Mouse (Mus musculus): ENCODE measurements around the gene B3galt1. TPM values are rescaled to one million over a fixed set of nuclear protein-coding genes. Genes with fewer than 3 reads are reported as not detected.

B3galt1 gene
- total RNA-seq, 2 experiments from 2014 or later: 104 to 113 TPM

DNA sequence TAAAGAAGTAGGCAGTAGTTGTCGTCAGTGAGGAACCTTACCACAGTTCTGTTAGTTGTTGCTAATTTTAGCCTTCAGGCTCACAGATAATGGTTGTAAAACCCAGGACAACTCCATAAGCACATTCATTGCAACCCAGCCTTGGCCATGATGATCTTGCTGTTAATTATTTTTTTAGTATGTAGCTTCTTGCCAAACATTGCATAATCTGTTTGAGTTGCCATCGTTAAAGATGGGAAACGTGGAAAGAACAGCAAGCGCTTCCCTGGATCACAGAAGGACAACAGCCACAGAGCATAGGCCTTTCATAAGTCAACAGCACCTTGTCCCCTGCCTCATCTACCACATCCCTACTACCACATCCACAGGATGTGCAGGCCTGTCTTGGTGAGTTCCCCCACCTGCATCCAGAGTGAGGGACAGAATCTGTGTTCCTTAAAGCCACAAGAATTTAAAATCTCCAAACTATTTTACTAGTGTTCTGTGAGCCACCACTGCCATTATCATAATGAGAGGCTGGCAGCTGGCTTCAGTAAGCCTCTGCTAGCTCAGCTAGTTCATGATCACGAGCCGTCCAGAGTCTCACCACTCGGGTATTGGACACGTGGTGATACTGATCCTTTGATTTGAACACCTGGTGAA lies 337.1 kb downstream of the B3galt1 start:
- intact Hi-C loops (cut with DNase I): no loop called here
- DNase-seq: no peak

DNA sequence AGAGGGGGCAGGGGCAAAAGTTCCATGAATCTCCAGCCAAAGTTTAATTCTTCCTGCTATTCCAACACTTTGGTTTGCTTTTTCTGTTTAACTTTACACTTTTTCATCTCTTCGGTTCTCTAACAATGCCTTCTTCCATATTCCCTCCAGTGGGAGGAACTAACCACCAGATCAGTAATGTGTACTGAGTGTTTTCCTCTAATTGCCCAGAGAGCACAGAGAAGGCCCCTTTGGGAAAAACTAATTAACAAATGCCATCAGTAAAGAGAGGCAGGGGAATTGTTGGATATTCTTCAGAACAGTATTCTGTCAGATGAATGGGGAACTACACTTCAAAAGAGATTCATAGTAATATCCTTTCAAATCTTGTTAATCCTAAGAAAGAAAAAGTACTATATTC lies 338.1 kb downstream of the B3galt1 start:
- DNase-seq: no peak
- intact Hi-C loops (cut with DNase I): no loop called here

DNA sequence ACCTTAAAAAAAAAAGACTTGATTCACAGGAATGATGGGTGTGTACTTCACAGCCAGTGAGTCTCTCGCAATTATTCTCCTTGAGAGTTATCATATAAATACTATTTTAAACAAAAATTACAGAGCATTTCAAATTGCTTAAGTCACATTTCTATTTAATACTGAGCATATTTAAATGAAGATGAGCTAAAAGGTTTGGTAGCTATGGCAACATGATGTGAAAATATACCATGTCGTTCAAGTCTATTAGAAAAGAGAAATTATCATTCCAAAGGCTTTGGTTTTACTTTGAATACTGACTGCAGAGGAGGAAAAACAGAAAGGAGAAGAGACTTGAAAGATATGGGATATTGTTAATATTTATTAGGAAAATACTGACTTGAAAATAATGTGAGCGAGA lies 366.3 kb downstream of the B3galt1 start:
- intact Hi-C loops (cut with DNase I): no loop called here
- DNase-seq: no peak

DNA sequence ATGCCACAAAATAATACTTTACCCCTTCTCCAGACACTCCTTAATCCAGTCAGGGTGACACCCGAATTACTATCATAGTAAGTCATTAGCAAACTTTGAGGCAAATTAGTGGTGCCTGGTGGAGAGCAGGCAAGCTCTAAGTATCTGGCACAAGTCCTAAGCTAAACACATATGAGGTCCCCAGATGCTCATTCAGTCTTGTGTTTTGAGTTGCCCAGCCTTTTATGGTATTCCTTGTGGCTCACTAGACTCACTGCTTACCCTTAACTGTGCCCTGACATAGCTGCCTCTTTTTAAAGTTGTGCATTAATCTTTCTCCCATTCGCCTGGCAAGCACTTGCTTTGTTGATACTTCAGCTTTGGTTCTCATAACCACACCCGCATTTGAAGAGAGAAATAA lies 382.7 kb downstream of the B3galt1 start:
- DNase-seq: no peak
- intact Hi-C loops (cut with DNase I): no loop called here

DNA sequence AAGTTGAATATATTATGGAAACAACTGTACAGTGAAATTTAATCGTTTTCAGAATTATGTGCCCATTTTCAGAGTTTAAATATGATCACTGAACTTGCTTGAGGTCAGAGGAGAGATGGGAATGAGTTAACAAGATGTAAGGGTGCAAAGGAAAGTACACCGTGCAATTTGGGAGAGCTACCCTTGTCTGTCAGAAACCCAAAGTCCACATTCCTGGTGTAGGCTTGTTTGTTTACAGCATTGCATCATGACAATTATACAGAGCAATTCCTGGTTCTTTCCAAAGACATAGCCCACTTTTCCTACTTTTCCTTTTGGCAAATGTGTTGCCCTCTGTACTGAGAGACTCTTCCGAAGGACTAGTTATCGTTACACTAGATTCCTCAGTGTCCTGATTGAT lies 390.5 kb downstream of the B3galt1 start:
- no peak for DNase-seq
- intact Hi-C loops (cut with DNase I): no loop called here

DNA sequence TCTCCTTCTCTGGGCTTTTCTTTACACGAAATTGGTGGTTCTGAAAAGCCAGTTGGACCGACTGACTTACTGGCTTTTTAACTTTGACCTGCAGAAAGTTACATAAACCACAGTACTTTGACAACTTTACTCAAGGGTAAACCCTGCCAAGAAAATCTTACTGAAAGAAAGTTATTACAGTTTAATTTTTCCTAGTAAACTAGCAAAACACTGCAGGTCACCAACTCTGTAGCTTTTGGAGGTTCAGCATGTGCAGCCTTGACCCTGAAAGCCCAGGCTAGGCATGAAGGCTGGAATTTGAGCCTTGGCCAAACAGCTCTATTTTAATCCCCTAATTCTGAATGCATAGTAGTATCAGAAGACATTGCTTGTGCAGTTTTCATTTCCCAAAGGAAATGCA lies 391.9 kb downstream of the B3galt1 start:
- no peak for DNase-seq
- intact Hi-C loops (cut with DNase I): no loop called here

DNA sequence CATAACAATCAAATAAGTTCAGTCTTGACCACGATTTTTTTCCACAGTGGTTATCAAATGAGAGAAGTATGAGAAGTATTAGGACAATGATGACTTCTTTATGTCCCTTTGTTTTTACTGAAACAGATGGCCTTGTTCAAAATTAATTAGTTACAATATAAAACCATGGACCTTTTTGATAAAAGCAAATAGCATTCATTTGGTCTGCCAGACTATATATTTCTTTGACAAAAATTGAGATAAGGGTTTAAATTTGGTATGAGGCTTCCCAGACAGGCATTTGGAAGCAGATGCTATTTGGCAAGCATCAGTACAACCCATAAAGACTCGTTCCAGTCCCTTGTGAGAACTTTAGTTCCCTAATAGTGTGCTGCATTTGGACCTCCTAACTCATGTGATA lies 395.0 kb downstream of the B3galt1 start:
- no peak for DNase-seq
- intact Hi-C loops (cut with DNase I): no loop called here

DNA sequence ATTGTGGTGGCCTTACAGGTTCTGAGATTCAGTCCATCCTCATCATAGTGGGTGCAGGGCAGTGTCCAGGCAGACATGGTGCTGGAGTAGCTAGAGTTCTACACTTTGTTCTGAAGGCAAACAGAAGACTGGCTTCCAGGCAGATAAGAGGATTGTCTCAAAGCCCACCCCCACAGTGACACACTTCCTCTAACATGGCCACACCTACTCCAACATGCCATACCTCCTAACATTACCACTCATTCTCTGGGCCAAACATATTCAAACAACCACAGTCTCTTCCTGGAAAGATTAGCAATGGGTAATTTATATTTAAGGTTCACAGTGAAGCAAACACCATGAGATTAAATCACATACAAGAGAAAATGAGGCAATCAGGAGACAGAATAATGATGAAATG lies 403.1 kb downstream of the B3galt1 start:
- intact Hi-C loops (cut with DNase I): no loop called here
- DNase-seq: no peak

DNA sequence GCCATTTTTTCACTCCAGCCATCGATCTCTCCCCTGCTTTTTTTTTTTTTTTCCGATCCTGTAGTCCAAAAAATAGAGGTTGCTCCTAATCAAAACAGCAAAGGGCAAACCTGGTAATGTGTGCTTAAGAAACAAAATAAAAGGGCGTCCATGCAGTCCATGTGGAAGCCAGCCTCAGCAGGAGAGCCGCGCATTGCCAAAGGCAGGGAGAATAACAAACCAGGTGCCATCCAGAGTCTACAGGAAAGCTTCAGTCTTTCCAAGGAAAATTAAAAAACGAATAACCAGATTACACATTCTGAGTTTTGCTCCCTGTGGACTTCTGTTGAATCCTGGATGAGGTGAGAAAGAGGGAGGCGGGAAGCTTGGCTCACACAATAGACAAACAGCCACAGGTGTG lies 405.4 kb downstream of the B3galt1 start:
- peak; percentile 15 for DNase-seq
- intact Hi-C loops (cut with DNase I): no loop called here

DNA sequence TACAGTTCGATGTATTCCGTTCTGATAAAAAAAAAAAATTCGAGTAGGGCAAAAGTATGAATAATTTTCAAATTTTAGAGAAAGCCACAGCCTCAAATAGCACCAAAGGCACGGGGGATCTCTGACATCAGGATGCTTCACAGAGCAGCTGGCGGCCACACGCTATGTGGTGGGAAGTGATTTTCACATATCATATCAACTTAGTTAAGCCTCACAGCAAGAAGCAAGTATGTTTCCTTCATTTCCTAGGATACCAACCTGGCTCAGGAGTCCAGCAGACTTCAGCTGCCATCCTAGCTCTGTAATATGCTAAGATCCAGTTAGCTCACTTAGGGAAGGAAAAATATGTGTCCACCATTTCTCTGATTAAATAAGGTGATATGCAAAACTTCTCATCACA lies 405.9 kb downstream of the B3galt1 start:
- peak; percentile 14 for DNase-seq
- intact Hi-C loops (cut with DNase I): no loop called here

DNA sequence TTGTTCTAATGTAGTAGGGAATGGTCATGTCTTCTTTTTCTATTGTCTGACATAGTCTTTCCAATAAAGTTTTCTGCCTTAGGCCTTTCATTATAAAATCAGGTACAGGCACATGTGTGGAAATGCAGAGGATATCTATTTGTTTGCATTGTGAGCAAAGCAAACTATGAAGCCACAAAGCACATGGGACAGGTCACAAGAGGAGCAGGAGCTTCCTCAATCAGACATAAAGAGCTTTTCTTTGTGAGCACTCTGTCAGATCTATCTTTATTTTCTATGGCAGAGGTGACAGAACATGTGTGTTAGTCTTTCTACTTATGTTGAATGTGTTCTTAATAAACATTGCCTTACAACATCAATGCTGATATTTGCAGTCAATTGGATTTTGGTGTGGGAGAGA lies 410.1 kb downstream of the B3galt1 start:
- DNase-seq: no peak
- intact Hi-C loops (cut with DNase I): no loop called here

DNA sequence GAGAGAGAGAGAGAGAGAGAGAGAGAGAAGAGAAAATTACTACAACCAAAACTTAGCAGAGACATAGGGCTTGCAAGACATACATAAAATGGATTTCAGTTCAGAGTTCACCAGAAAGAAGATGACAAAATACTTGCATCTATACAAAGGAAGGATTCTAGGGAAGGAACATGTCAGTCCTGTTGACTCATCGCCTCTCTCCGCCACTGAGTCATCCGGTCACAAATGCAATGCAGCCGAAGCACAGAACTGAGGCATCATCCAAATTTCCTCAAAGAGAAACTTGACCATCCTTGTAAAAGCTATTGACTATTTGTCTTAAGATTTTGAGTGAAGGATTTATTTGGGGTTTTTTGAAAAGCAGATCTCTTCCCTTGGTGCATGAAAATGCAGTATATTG lies 410.8 kb downstream of the B3galt1 start:
- intact Hi-C loops (cut with DNase I): no loop called here
- DNase-seq: no peak

DNA sequence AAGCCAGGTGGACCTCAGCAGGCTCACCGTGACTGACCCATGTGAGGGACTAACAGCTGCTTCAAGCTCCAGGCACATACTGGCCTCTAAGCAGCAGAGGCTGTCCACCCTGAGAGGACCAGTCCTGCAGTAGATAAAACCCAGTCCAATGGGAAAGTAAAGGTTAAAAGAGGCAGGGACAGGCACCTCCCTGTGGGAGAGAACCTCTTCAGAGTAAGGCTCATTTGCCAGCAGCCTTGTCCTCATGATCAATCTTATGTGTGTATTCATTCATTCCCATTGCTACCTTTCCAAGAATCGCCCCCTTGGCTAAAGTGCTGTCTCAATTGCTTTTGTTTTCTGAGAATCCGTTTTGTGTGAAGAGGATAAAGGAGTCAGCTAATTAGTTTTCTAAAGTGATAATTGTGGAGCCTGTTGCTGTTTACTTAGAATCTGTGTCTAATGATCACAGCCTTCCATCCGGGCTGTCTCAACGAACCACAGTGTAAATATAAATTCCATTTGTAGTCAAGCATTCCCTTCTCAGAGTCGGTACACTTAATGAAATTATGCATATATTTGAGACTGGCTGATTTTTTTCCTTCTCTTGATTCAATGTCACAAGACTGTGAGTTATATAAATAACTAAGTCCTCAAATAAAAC lies 412.1 kb downstream of the B3galt1 start:
- DNase-seq: no peak
- intact Hi-C loops (cut with DNase I): no loop called here

DNA sequence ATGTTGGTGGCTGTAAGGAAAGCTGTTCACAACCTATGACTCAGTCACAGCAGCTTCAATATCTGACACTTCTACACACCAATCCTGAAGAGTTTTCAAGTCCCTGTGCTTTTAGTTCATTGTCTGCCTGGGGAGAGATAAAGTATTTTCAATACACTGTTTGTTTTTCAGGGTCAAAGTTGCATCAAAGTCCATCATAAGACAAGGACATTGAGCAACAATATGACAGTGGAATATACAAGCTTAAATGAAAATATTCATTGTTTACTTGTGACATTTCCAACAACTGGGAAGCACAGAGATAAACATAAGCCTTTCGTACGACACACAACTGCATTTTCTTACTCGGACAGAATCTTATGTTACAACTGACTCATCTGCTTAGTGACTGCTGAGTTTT lies 417.9 kb downstream of the B3galt1 start:
- intact Hi-C loops (cut with DNase I): no loop called here

DNA sequence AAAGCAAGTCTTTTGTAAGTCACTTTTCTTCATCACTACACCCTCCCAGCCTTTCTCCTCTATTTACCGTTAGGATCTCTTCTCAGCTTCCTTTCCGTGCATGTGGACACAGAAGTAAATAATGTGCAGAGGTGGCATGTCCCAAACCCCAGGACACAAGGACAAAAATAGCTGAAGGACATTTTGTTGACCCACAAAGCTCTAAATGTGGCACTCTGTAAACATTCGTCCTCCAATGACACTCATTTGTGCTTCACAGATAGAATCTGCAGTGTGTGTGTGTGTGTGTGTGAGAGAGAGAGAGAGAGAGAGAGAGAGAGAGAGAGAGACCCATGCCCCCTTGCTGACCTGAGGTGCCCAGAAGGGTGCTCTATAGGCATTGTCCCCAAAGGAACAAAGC lies 419.5 kb downstream of the B3galt1 start:
- intact Hi-C loops (cut with DNase I): no loop called here
- no peak for DNase-seq

More for the DNA sequence above, 417.9 kb downstream of the B3galt1 start:
- DNase-seq: no peak

DNA sequence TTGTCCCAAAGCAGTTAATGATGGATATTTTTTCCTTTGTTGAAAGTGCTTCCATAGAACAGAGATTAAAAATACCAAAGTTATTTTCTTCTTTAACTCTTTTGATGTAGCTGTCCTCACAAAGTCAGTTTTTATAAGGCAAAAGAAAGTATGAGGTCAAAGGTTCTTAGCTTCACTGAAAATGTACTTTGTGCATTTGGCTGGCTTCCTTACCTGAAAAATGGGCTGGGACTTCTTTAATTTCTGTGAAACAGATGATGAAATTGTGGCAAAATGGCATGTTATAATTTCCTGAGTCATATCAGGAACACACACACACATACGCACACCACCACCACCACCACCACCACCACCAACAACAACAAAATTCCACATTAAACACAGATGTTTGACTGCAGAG lies 427.8 kb downstream of the B3galt1 start:
- DNase-seq: no peak
- intact Hi-C loops (cut with DNase I): no loop called here

DNA sequence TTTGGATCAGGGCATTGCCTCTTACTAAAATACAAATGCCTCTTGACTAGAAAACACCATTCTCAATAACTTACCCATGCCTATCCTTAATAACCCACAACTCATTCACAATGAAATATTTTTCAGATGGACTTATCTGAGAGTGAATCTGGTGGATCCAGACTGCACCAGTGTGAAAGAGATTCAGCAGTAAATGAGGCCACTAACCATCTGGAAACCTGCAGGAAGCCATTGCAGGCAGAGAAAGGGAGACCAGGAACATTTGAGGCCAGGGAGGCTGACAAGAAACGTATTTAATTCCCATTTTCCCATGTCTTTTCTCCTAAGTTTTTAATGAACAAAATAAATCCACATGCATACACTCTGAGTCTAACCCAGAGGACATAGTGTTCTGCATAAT lies 437.4 kb downstream of the B3galt1 start:
- DNase-seq: no peak
- intact Hi-C loops (cut with DNase I): no loop called here

DNA sequence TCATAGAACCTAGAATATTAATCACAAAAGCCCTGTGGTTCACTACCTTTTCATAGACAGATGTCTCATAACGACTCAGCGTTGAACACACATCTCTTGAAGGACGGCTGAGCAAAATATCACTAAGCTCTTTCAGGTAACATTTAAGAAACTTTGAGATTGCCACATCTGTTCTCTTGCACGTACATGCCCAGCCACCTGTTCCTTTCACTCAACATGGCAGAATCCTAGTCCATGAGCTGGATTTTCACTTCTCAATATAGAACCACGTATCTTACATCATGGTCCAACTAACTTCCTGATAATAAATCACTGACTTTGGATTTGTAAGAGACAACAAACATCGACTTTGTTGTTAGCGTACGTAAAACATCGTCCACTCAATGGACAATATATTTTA lies 439.5 kb downstream of the B3galt1 start:
- no peak for DNase-seq
- intact Hi-C loops (cut with DNase I): no loop called here

DNA sequence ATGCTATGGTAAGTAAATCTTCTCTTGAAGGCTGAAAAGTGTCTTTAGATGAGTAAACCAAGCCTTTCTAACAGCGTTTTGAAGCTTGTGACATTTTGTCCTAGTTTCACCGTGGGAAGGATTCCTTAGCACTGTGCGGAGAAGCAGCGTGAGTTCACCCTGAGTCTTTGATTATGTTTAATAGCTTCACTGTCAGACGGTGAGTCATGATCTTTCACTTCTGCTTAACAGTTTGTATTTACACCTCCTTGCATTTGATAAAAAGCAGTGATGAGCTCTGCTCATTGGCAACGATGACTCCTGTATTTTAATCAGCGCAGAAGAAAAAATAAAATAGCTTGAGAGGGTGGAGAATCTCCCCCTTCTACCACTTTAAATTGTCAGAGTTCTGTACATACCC lies 440.0 kb downstream of the B3galt1 start:
- intact Hi-C loops (cut with DNase I): no loop called here
- DNase-seq: no peak

DNA sequence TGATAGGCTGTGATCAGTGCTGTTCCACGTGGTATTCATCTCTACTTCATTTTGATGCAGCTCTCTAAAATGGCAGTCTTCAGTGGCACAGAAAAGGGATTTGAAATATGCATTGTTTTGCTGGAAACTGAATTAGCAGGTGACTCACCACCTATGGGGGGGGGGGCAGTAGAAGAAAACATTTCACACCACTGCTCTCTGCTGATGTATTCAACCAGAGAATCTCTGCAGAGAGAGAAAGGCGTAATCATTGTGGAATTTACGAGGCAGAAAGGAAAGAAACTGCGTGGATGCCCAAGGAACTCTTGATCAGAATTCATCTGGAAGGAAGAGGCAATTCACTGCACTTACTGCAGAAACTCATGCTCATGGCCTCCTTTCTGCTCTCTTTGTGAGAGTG lies 445.7 kb downstream of the B3galt1 start:
- intact Hi-C loops (cut with DNase I): no loop called here
- no peak for DNase-seq

DNA sequence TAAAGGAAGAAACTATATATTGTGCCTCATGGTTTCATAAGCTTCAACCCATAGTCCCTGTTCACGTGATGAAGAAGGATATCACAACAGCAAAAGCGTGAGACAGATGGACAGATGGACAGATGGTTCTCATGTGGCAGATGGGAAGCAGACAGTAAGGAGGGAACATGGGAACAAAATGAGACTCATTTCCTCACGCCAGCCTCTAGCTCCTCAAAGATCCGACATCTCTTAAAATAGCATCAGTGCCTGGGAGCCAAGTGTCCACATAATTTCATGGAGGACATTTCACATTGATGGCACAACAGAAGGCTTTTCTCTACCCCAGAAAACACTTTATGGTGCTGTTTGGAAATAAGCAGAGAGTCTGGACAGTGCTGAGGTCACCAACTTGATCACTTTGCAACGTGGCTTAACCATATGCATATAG lies 454.6 kb downstream of the B3galt1 start:
- no peak for DNase-seq
- intact Hi-C loops (cut with DNase I): no loop called here

DNA sequence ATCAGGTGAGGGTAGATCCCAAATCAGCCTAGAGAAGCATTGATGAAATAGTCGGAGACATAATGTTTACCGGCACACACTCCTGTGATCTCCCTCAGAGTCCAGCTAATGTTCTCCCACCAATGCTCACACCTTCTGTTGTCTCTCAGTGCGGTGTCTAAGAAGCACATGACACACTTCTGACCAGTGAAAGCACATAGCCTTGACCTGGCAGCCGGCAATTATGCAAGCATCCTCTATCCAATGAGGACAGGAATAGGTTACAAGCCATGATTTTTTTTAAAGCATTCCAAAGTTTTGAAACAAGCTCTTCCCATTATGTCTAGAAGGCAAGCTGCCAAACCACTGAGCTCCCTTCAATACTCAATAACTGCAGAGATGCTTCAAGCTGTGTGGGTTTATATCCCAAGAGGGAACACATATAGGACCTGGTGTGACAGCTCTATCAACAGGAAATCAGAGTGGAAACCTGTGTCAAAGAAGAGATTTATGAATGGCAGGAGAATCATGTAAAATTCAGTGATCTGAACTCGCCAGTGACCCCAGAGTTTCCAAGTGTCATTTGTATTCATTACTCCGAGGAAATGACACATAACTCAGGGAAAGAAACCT lies 456.0 kb downstream of the B3galt1 start:
- DNase-seq: no peak
- intact Hi-C loops (cut with DNase I): no loop called here

DNA sequence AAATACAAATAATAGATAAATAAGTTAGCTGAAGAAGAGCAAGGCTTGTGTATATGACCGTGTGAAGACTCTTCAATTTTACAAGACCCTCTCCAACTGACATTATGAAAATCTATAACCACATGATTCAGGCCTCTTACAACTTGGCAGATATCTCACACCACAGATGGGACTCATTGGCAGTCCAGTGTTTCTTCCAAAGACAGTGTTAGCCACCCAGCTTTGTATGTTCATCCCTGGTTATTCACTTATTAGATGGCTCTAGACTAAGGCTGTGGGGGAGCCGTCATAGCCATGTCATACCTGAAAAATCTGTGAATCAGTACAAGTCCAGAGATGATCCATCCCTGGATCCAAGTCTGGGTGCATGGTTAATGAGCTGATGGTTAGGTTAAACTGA lies 463.1 kb downstream of the B3galt1 start:
- DNase-seq: no peak

More for the DNA sequence above, 463.1 kb downstream of the B3galt1 start:
- intact Hi-C loops (cut with DNase I): no loop called here

Measured in left cerebral cortex, postnatal 4 days (tissue).